10 mouse cellular contexts compared by ENCODE assay signal in the genomic region with DNA sequence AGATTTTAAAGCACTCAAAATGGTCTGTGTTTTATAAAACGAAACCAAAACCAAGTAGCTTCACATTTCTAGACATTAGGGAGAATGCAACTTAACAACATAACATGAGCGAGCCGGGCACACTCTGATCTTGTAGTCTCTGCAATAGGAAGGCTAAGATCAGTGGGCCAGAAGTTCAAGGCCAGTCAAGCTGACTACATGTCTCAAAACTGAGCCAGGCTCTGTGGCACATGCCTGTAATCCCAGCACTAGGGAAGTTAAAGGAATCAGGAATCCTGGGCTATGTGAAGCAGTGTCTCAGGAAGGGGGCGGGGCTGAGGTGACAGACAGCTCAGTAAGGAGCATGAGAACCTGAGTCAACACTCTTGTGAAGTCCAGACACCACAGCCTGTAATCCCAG. TPM values are rescaled to one million over a fixed set of nuclear protein-coding genes. Genes with fewer than 3 reads are reported as not detected.
DNase-seq lines count a peak whose midpoint lies in the region; ATAC-seq and TF ChIP-seq lines count a peak whose summit lies in the region.
"Had no signal": no experiment of that assay in that cellular context is flagged by ENCODE, and none has a peak within 500 bp of the region (broad histone marks: within the 10 kb centered on the region; RNA-seq: fewer than 3 reads in every experiment).

No protein-coding gene starts in this region.

- no peak overlapping the region for H3K4me3 ChIP-seq in kidney, postnatal 0 days (replicated peaks; ENCODE audit: low read depth, low read length)
- H3K4me3 ChIP-seq: heart, adult 2 months; limb, embryonic 13.5 days had no signal

- TF ChIP-seq CTCF in kidney, postnatal 0 days (IDR thresholded peaks at IDR 0.05; ENCODE audit: low read depth), result no peak

- H3K36me3 ChIP-seq in kidney, postnatal 0 days (ENCODE audit: insufficient read depth, low read length), result no peaks in the 10 kb centered on the region
- H3K36me3 ChIP-seq: limb, embryonic 13.5 days had no signal

- no peak overlapping the region for H3K4me2 ChIP-seq in kidney, postnatal 0 days (ENCODE audit: low read length)
- H3K4me2 ChIP-seq: limb, embryonic 13.5 days had no signal

- WGBS in kidney, postnatal 0 days, result 71% methylated on average over 4 of the region's 4 CpGs

- H3K27me3 ChIP-seq in kidney, postnatal 0 days (ENCODE audit: insufficient read depth, low read length), result no peaks in the 10 kb centered on the region
- H3K27me3 ChIP-seq: limb, embryonic 13.5 days had no signal

- peak; percentile 32 for DNase-seq in kidney, postnatal 0 days (ENCODE audit: low spot score)
- DNase-seq in kidney, adult 11 months, result no peak
- DNase-seq in CD4-positive helper T cell, adult 2 months (ENCODE audit: low read depth, low spot score), result peak; percentile 38
- DNase-seq in adrenal gland, adult 18-20 months (ENCODE audit: low spot score in 2 of 2), result peak; percentile 13 to 28
- DNase-seq in urinary bladder, adult 2 months (ENCODE audit: low spot score), result no peak
- DNase-seq in cerebellum, adult 11-12 months, result no peak
- no peak for DNase-seq in urinary bladder, postnatal 36 days (ENCODE audit: low spot score in 2 of 2)

- no peak overlapping the region for H3K9ac ChIP-seq in kidney, postnatal 0 days (ENCODE audit: low read depth, low read length)
- H3K9ac ChIP-seq: limb, embryonic 13.5 days had no signal

- no peak overlapping the region for H3K27ac ChIP-seq in kidney, postnatal 0 days
- H3K27ac ChIP-seq: heart, adult 2 months; limb, embryonic 13.5 days had no signal

- no peak for ATAC-seq in kidney, postnatal 0 days (replicated peaks; ENCODE audit: low FRiP score, low read depth)
- 0 out of 2 replicates have a peak, but pooled peaks have one; percentile 20 for ATAC-seq in megakaryocyte-erythroid progenitor cell, adult 5-6 weeks (replicated peaks; ENCODE audit: low FRiP score, low TSS enrichment, poor library complexity, severe bottlenecking)

- H3K4me1 ChIP-seq in kidney, postnatal 0 days (replicated peaks; ENCODE audit: insufficient read depth, low read length), result no peaks in the 10 kb centered on the region; the same call in 1 of the 2 replicates

- no peaks in the 10 kb centered on the region for H3K9me3 ChIP-seq in kidney, postnatal 0 days (replicated peaks; ENCODE audit: low read length)
- H3K9me3 ChIP-seq: limb, embryonic 13.5 days had no signal

RNA-seq across cellular contexts. Expression of a gene that starts 35.8 kb away (rescaled TPM):
- 49.4 and 51.4 TPM in 2 replicates for polyA plus RNA-seq in kidney, postnatal 0 days (2015; fragmentation: Nextera tagmentation; extraction: Ambion mirVana)
- 10 to 100 TPM; 59.5 to 65.1 TPM for total RNA-seq in adrenal gland, adult 18-20 months (2021)
- 25.8 and 34.8 TPM in 2 replicates for total RNA-seq in megakaryocyte-erythroid progenitor cell, adult 5-6 weeks (2014; fragmentation: Nextera tagmentation)
- 23.8 TPM in 2 replicates for total RNA-seq in megakaryocyte-erythroid progenitor cell, adult 5-6 weeks (2017)
- polyA plus RNA-seq in urinary bladder, adult 2 months (2012; rRNA removed), result 19.4 and 21.4 TPM in 2 replicates

Comparison
In these comparisons a context has a peak if more than half of its experiments do, and no peak if none do; other contexts are left out.
1. DNase-seq: peak in kidney, postnatal 0 days (single experiment), CD4-positive helper T cell, adult 2 months (single experiment) and adrenal gland, adult 18-20 months (2 of 2); none in kidney, adult 11 months (single experiment), urinary bladder, adult 2 months (single experiment), cerebellum, adult 11-12 months (single experiment) and urinary bladder, postnatal 36 days (0 of 2).